Mouse (Mus musculus): ENCODE data around the gene Smco2. TPM values are rescaled to one million over a fixed set of nuclear protein-coding genes. Genes with fewer than 3 reads are reported as not detected.

The Smco2 gene
- polyA plus RNA-seq, 1 experiment from 2014 or later: not detected

DNA sequence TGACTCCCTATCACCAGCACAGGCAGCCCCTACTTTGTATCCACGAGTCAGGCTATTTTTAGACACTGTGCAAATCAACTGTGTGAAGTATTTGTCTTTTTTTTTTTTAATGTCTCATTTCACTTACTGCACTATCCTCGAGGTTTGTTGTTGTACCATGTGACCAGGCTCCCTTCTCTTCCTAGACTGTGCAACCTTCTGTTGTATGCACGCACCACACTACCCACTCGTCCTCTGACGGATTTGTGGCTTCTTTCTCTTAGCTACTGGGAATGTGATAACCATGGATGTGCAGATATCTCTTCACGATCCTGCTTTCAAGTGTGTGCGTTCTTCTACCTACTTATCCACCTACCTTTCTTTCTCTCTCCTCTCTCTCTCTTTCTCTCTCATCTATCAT, 12.6 kb upstream of the Smco2 start:
- no peak overlapping the region for H3K27ac ChIP-seq (replicated peaks)
- no peaks in the 10 kb centered on the region for H3K36me3 ChIP-seq
- no peaks in the 10 kb centered on the region for H3K9me3 ChIP-seq (replicated peaks)
- H3K4me2 ChIP-seq: no peak overlapping the region
- H3K9ac ChIP-seq (replicated peaks): no peak overlapping the region
- WGBS: 78% methylated on average over 7 of the region's 7 CpGs
- ATAC-seq (ENCODE audit: low FRiP score): no peak
- H3K27me3 ChIP-seq (replicated peaks): no peaks in the 10 kb centered on the region
- no peak overlapping the region for H3K4me3 ChIP-seq (replicated peaks)
- H3K4me1 ChIP-seq: no peaks in the 10 kb centered on the region

DNA sequence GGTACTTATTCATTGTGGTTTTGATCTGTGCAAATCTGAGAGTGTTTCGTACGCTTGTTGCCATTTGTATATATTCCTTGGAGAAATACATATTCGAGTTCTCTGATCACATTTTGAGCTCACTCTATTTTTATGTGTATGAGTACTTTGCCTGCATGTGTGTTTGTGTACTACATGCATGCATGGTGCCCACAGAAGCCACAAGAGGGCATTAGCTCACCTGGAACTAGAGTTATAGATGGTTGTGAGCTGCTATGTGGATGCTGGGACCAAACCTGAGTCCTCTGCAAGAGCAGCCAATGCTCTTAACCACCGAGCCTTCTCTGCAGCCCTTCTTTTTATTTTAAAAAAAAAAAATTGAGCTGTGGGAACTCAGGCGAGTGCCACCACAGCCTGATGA, 11.5 kb upstream of the Smco2 start:
- Histone ChIP-seq H3K36me3 (no peaks in the 10 kb centered on the region), H3K27ac (replicated peaks) (no peak overlapping the region), H3K27me3 (replicated peaks) (no peaks in the 10 kb centered on the region), H3K9ac (replicated peaks) (no peak overlapping the region), H3K9me3 (replicated peaks) (no peaks in the 10 kb centered on the region), H3K4me3 (replicated peaks) (no peak overlapping the region), H3K4me2 (no peak overlapping the region), H3K4me1 (no peaks in the 10 kb centered on the region)
- WGBS: 94% methylated on average over 5 of the region's 5 CpGs
- ATAC-seq (ENCODE audit: low FRiP score): no peak

DNA sequence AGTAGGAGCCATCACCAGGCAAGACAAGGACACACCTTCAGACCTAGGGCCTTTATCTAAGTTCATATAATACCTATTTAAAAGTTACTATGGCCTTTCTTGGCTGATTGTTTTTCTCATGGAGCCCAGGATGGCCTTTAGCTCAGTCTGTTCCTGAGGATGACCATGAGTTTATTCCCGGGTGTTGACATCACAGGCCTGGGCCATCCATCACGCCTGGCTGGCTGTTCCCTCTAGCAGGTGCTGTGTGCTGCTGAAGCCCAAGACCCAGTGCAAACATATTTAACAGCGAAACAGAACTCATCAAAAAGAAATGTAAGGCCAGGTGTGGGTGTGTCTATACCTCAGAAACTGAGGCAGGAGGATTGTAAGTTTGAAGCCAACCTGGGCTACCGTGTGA, 11.0 kb upstream of the Smco2 start:
- no peak for ATAC-seq (ENCODE audit: low FRiP score)
- Histone ChIP-seq H3K9me3 (replicated peaks) (no peaks in the 10 kb centered on the region), H3K36me3 (no peaks in the 10 kb centered on the region), H3K27me3 (replicated peaks) (no peaks in the 10 kb centered on the region), H3K4me3 (replicated peaks) (no peak overlapping the region), H3K4me2 (no peak overlapping the region), H3K27ac (replicated peaks) (no peak overlapping the region), H3K9ac (replicated peaks) (no peak overlapping the region), H3K4me1 (no peaks in the 10 kb centered on the region)
- 93% methylated on average over 4 of the region's 4 CpGs for WGBS

DNA sequence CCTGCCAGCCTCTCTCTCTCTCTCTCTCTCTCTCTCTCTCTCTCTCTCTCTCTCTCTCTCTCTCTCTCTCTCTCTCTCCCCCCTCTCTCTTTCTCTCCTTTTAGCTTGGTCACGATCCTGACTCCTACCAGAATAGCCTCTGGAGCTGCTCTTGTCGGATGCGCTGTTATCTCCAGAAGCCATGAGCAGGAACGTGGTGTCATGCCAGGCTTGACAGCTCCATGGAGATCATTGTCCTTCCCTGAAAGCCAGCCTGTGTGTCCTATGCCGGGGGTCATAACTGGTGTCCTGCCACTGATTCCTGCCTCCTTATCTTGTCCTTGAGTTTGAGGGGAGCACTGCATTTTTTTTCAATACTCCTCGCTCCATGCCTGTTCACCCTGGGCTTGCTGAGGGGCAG, 5.0 kb upstream of the Smco2 start:
- Histone ChIP-seq H3K9ac (replicated peaks) (no peak overlapping the region), H3K9me3 (replicated peaks) (no peaks in the 10 kb centered on the region), H3K36me3 (no peaks in the 10 kb centered on the region), H3K4me1 (no peaks in the 10 kb centered on the region), H3K27me3 (replicated peaks) (no peaks in the 10 kb centered on the region), H3K4me2 (no peak overlapping the region), H3K4me3 (replicated peaks) (no peak overlapping the region), H3K27ac (replicated peaks) (no peak overlapping the region)
- no peak for ATAC-seq (ENCODE audit: low FRiP score)
- WGBS: 87% methylated on average over 6 of the region's 6 CpGs

- Histone ChIP-seq H3K4me1 (no peaks in the 10 kb centered on the region), H3K9ac (replicated peaks) (no peak overlapping the region), H3K36me3 (no peaks in the 10 kb centered on the region), H3K9me3 (replicated peaks) (no peaks in the 10 kb centered on the region), H3K4me3 (replicated peaks) (no peak overlapping the region), H3K27me3 (replicated peaks) (no peaks in the 10 kb centered on the region), H3K4me2 (no peak overlapping the region), H3K27ac (replicated peaks) (no peak overlapping the region)
- no peak for ATAC-seq (ENCODE audit: low FRiP score)
- 82% methylated on average over 5 of the region's 5 CpGs for WGBS
Measured at GRCm38 (mm10) chr6:146845347-146845746, 4.6 kb upstream of the Smco2 start.

DNA sequence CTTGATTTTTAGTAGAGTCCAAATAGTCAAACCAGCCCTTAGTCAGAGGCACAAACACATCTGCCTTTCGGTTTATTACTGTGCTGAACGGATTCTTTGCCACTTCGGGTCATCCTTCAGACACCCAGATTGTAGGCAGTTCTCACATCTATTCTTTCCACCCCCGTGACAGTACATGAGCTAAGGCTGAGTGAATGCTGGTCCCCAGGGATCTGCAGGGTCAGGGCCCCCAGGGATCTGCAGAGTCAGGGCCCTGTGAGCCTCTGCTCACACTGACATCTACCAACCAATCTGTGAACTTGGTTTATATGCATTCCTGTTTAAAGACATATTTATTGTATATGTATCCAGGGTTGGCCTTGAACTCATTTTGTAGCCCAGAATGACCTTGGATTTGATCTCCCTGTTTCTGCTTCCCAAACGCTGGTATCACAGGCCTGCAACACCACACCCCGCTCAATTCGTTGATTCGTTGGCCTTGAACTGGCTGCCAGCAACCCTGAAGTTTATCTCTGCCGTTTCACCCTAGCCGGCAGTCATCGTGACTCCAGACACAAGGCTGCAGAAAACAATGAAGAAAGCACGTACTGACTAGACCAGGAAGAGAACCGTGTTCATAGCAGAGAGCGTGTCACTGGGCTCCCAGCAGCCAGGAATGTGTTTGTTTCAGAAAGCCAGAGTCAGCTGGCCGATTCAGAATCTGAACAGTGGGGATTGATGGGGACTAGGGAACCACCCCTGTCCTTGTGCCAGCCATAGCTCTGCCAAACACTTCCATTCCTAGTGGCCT, 3.7 kb upstream of the Smco2 start:
- H3K4me3 ChIP-seq (replicated peaks): no peak overlapping the region
- H3K9ac ChIP-seq (replicated peaks): no peak overlapping the region
- no peaks in the 10 kb centered on the region for H3K36me3 ChIP-seq
- no peaks in the 10 kb centered on the region for H3K27me3 ChIP-seq (replicated peaks)
- no peaks in the 10 kb centered on the region for H3K4me1 ChIP-seq
- 72% methylated on average over 15 of the region's 15 CpGs for WGBS
- no peaks in the 10 kb centered on the region for H3K9me3 ChIP-seq (replicated peaks)
- H3K27ac ChIP-seq (replicated peaks): no peak overlapping the region
- ATAC-seq (ENCODE audit: low FRiP score): no peak; the same call in 1 of the 2 replicates
- H3K4me2 ChIP-seq: no peak overlapping the region

DNA sequence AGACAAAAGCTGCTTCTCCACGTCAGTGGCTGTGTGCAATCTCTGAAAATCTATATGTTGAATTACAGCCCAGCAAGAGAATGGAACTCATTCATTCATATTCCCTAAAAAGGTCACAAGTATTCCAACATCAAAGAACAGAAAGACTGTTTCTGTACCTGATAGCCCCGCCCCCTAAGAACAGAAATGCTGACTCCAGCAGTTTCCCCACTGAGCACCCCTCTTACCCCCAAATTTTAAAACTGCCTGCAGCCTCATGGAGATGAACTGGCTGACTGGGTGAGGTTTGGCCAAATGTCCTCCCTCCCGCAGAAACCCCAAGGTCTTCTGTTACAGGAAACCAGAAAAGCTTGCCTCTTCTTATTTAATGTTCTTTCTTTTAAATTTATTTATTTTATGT, 2.5 kb upstream of the Smco2 start:
- no peak overlapping the region for H3K4me2 ChIP-seq
- H3K27me3 ChIP-seq (replicated peaks): no peaks in the 10 kb centered on the region
- no peaks in the 10 kb centered on the region for H3K36me3 ChIP-seq
- no peaks in the 10 kb centered on the region for H3K4me1 ChIP-seq
- no peak overlapping the region for H3K9ac ChIP-seq (replicated peaks)
- no peak overlapping the region for H3K27ac ChIP-seq (replicated peaks)
- no peak for ATAC-seq (ENCODE audit: low FRiP score)
- WGBS: 80% methylated on average over 3 of the region's 3 CpGs
- no peaks in the 10 kb centered on the region for H3K9me3 ChIP-seq (replicated peaks)
- H3K4me3 ChIP-seq (replicated peaks): no peak overlapping the region

DNA sequence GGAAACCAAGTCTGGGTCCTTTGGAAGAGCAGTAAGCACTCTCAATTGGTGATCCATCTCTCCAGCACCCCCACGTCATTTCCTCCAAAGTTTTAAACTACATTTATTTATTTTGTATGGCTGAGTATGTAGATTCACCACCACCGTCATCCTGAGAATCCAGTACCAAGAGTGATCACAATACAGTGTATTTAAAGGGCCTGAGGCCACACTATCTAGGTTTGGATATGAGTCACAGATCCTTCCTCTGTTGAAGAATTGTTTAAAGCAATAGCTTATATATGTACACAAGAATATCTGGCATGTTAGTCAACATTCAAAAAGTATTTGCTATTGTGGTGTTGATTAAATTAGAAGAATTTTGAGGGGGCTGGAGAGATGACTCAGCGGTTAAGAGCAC, 1.6 kb upstream of the Smco2 start:
- no peaks in the 10 kb centered on the region for H3K36me3 ChIP-seq
- no peaks in the 10 kb centered on the region for H3K27me3 ChIP-seq (replicated peaks)
- no peak overlapping the region for H3K27ac ChIP-seq (replicated peaks)
- H3K4me2 ChIP-seq: no peak overlapping the region
- no peak overlapping the region for H3K4me3 ChIP-seq (replicated peaks)
- WGBS: 89% methylated on average over 3 of the region's 3 CpGs
- H3K9me3 ChIP-seq (replicated peaks): no peaks in the 10 kb centered on the region
- H3K9ac ChIP-seq (replicated peaks): no peak overlapping the region
- ATAC-seq (ENCODE audit: low FRiP score): no peak
- H3K4me1 ChIP-seq: no peaks in the 10 kb centered on the region

DNA sequence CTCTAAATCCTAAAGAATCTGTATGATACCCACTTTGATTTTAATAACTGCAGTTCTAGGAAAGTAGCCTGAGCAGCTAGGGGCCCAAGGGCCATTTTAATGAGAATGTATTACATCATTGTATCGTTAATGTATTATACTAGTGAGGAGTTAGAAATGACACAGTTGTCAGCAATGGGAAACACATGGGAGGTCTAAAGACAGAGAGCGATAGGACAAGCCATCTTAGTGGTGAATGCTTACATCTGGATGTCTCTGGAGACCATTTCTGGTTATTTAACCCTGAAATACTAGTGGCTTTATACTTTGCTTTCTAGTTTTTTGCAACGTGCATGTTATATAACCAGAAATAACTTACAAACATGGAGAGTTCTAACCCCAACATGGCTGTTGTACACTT, 2.0 kb downstream of the Smco2 start:
- H3K9ac ChIP-seq (replicated peaks): no peak overlapping the region
- no peaks in the 10 kb centered on the region for H3K9me3 ChIP-seq (replicated peaks)
- no peaks in the 10 kb centered on the region for H3K4me1 ChIP-seq
- no peak overlapping the region for H3K27ac ChIP-seq (replicated peaks)
- no peaks in the 10 kb centered on the region for H3K27me3 ChIP-seq (replicated peaks)
- H3K4me2 ChIP-seq: no peak overlapping the region
- no peaks in the 10 kb centered on the region for H3K36me3 ChIP-seq
- ATAC-seq (ENCODE audit: low FRiP score): no peak
- WGBS: 82% methylated on average over 3 of the region's 3 CpGs
- H3K4me3 ChIP-seq (replicated peaks): no peak overlapping the region

- 81% methylated on average over 4 of the region's 4 CpGs for WGBS
- H3K9me3 ChIP-seq (replicated peaks): no peaks in the 10 kb centered on the region
- H3K9ac ChIP-seq (replicated peaks): no peak overlapping the region
- H3K36me3 ChIP-seq: no peaks in the 10 kb centered on the region
- no peak overlapping the region for H3K4me2 ChIP-seq
- ATAC-seq (ENCODE audit: low FRiP score): no peak
- H3K27me3 ChIP-seq (replicated peaks): no peaks in the 10 kb centered on the region
- H3K4me1 ChIP-seq: no peaks in the 10 kb centered on the region
- H3K4me3 ChIP-seq (replicated peaks): no peak overlapping the region
- H3K27ac ChIP-seq (replicated peaks): no peak overlapping the region
Measured at GRCm38 (mm10) chr6:146852739-146853138, 2.8 kb downstream of the Smco2 start.

DNA sequence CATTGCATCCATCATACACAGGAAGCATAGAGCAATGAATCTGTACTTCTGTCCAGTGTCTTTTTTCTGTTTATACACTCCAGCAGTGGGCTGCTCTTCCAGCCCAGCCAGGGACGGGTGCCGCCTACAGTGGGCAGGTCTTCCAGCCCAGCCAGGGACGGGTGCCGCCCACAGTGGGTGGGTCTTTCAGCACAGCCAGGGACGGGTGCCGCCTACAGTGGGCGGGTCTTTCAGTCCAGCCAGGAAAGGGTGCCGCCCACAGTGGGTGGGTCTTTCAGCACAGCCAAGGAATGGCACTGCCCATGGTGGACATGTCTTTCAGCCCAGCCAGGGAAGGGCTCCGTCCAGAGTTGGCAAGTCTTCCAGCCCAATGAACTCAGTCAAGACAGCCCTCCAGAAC, 5.3 kb downstream of the Smco2 start:
- no peak overlapping the region for H3K27ac ChIP-seq (replicated peaks)
- ATAC-seq (ENCODE audit: low FRiP score): no peak
- H3K4me3 ChIP-seq (replicated peaks): no peak overlapping the region
- WGBS: 95% methylated on average over 9 of the region's 9 CpGs
- no peak overlapping the region for H3K4me2 ChIP-seq
- H3K9ac ChIP-seq (replicated peaks): no peak overlapping the region
- no peaks in the 10 kb centered on the region for H3K36me3 ChIP-seq
- H3K9me3 ChIP-seq (replicated peaks): no peaks in the 10 kb centered on the region
- no peaks in the 10 kb centered on the region for H3K27me3 ChIP-seq (replicated peaks)
- no peaks in the 10 kb centered on the region for H3K4me1 ChIP-seq

DNA sequence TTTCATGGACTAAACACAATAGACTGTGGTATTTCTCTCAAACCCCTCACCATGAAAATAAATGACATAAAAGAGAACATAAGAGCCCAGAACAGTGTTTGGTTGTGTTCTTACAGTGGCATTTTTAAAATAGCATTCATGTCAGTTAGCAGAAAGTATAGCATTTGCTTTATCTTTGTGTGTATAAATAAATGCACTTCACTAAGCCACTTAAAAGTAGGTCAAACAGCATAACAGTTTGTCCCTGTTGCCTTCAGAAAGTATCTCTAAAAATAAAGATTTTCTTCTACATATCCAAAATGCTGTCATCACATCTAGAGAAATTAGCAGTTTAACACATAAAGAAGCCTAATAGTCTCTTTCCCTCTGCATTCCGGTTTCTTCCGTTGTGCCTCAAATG, 7.5 kb downstream of the Smco2 start:
- H3K4me3 ChIP-seq (replicated peaks): no peak overlapping the region
- WGBS: 97% methylated on average over 2 of the region's 2 CpGs
- no peaks in the 10 kb centered on the region for H3K9me3 ChIP-seq (replicated peaks)
- H3K4me1 ChIP-seq: no peaks in the 10 kb centered on the region
- H3K4me2 ChIP-seq: no peak overlapping the region
- no peak overlapping the region for H3K9ac ChIP-seq (replicated peaks)
- no peaks in the 10 kb centered on the region for H3K27me3 ChIP-seq (replicated peaks)
- ATAC-seq (ENCODE audit: low FRiP score): no peak
- H3K27ac ChIP-seq (replicated peaks): no peak overlapping the region
- H3K36me3 ChIP-seq: no peaks in the 10 kb centered on the region
